Mouse (Mus musculus): ENCODE results near the gene Xpnpep1.

- no peak for TF ChIP-seq CTCF (IDR thresholded peaks at IDR 0.05; ENCODE audit: extremely low read depth, insufficient read depth, low read length)
- no peak for TF ChIP-seq POLR2A (IDR thresholded peaks at IDR 0.05; ENCODE audit: extremely low read depth, insufficient read depth, low read length)
These were observed 25.0 kb upstream of the Xpnpep1 start for GRCm38 (mm10) chr19:53064972-53065361.
